Mouse (Mus musculus) limb, embryonic 11.5 days (tissue): ENCODE results near the gene Il10. TPM values are rescaled to one million over a fixed set of nuclear protein-coding genes. Genes with fewer than 3 reads are reported as not detected.

ENCODE experiments used
- ATAC-seq: fragments of 200-750 bp; cut with Nextera tagmentation; 2 replicates; pipeline ENCODE4 v1.8.0; 2017; ENCODE audit warnings: low read depth; ENCODE audit not compliant: insufficient number of reproducible peaks, low FRiP score, low TSS enrichment
- DNase-seq: peaks from one replicate; pipeline ENCODE4 v3.0.0-alpha.2; 2015; ENCODE audit warnings: low spot score
- H3K27ac ChIP-seq: fragments of 300-500 bp; sonication (generic); replicated peaks from 2 replicates; pipeline ENCODE4 v1.5.1; 2014; ENCODE audit warnings: low read depth, mild to moderate bottlenecking, low read length
- H3K27me3 ChIP-seq: fragments of 300-500 bp; sonication (generic); 2 replicates; pipeline ENCODE4 v1.6.1; 2014; ENCODE audit warnings: mild to moderate bottlenecking, low read length, mixed read lengths; ENCODE audit not compliant: control insufficient read depth, insufficient read depth
- H3K36me3 ChIP-seq: fragments of 300-500 bp; sonication (generic); 2 replicates; pipeline ENCODE4 v1.6.1; 2014; ENCODE audit warnings: mild to moderate bottlenecking, low read length, moderate library complexity, mixed read lengths; ENCODE audit not compliant: control insufficient read depth, insufficient read depth
- H3K4me1 ChIP-seq: fragments of 300-500 bp; sonication (generic); 2 replicates; pipeline ENCODE4 v1.6.1; 2014; ENCODE audit warnings: low read length, mixed read lengths; ENCODE audit not compliant: control insufficient read depth, insufficient read depth
- H3K4me2 ChIP-seq: fragments of 300-500 bp; sonication (generic); 2 replicates; pipeline ENCODE4 v1.6.1; 2014; ENCODE audit warnings: low read depth, mild to moderate bottlenecking, moderate library complexity; ENCODE audit not compliant: severe bottlenecking
- H3K4me3 ChIP-seq: fragments of 300-500 bp; sonication (generic); 2 replicates; pipeline ENCODE4 v1.5.1; 2014; ENCODE audit warnings: low read depth, low read length
- H3K9ac ChIP-seq: fragments of 300-500 bp; sonication (generic); 2 replicates; pipeline ENCODE4 v1.6.1; 2014; ENCODE audit warnings: mild to moderate bottlenecking, low read length
- H3K9me3 ChIP-seq: fragments of 300-500 bp; sonication (generic); 2 replicates; pipeline ENCODE4 v1.6.1; 2016; ENCODE audit warnings: low read length; ENCODE audit not compliant: control insufficient read depth
- WGBS: fragments of 180-500 bp; shearing (Covaris S2); extraction: QIAGEN DNeasy Blood & Tissue Kit; methylation state at CpG from one replicate; pipeline ENCODE4 v1.1.7; 2014; 5-methylcytosine and 5-hydroxymethylcytosine counted together
- polyA plus RNA-seq: library from polyadenylated mRNA; unstranded; fragments of >200 nt; fragmentation: Nextera tagmentation; extraction: Ambion mirVana; gene quantifications from 2 replicates; pipeline ENCODE4 v1.2.1, GENCODE M21; 2014

Gene Il10
- polyA plus RNA-seq, 1 experiment from 2014 or later = not detected

GRCm38 (mm10) chr1:131072376-131072990 lies 52.8 kb downstream of the Il10 start:
- ATAC-seq (no peak), DNase-seq (no peak)
- no peak overlapping the region for H3K4me2 ChIP-seq
- H3K27ac ChIP-seq = no peak overlapping the region
- no peak overlapping the region for H3K4me3 ChIP-seq
- H3K36me3 ChIP-seq = no peaks in the 10 kb centered on the region
- H3K4me1 ChIP-seq = peaks cover 12% of the 10 kb centered on the region
- no peak overlapping the region for H3K9ac ChIP-seq
- no peaks in the 10 kb centered on the region for H3K27me3 ChIP-seq
- no peaks in the 10 kb centered on the region for H3K9me3 ChIP-seq
- 90% methylated on average over 7 of the region's 7 CpGs for WGBS

- H3K9ac ChIP-seq = no peak overlapping the region
- H3K9me3 ChIP-seq = no peaks in the 10 kb centered on the region
- no peaks in the 10 kb centered on the region for H3K36me3 ChIP-seq
- H3K27ac ChIP-seq = no peak overlapping the region
- H3K4me1 ChIP-seq = peaks cover 19% of the 10 kb centered on the region
- no peak overlapping the region for H3K4me2 ChIP-seq
- WGBS = 89% methylated on average over 8 of the region's 8 CpGs
- H3K27me3 ChIP-seq = no peaks in the 10 kb centered on the region
- H3K4me3 ChIP-seq = no peak overlapping the region
- no peak for ATAC-seq
- DNase-seq = no peak
Observed at GRCm38 (mm10) chr1:131074524-131074938, 54.9 kb downstream of the Il10 start.

Other genes with a start within 250 kb of the Il10 start
- gene Fcamr, start 218.9 kb upstream of the Il10 start, polyA plus RNA-seq = not detected in 2 replicates
- not detected in 2 replicates for gene Pigr, start 193.2 kb upstream of the Il10 start, polyA plus RNA-seq
- 0.45 TPM in 1 of 2 replicates, not detected in the other for gene Fcmr, start 154.2 kb upstream of the Il10 start, polyA plus RNA-seq
- not detected in 2 replicates for gene Il24, start 132.4 kb upstream of the Il10 start, polyA plus RNA-seq
- not detected in 2 replicates for gene Il20, start 108.4 kb upstream of the Il10 start, polyA plus RNA-seq
- not detected in 2 replicates for gene Il19, start 79.7 kb upstream of the Il10 start, polyA plus RNA-seq
- gene Mapkapk2, start 78.0 kb downstream of the Il10 start, polyA plus RNA-seq = 43.5 and 47.6 TPM in 2 replicates
- gene Dyrk3, start 118.5 kb downstream of the Il10 start, polyA plus RNA-seq = 4.2 and 5.7 TPM in 2 replicates
- 70.3 and 72.3 TPM in 2 replicates for gene Eif2d, start 133.3 kb downstream of the Il10 start, polyA plus RNA-seq
- gene Rassf5, start 225.4 kb downstream of the Il10 start, polyA plus RNA-seq = 1.2 and 1.4 TPM in 2 replicates